Mouse (Mus musculus) liver, adult (tissue): ENCODE measurements around the gene Kremen1.

ENCODE experiments used
- GATA4 ChIP-seq: IDR thresholded peaks from 2 replicates; pipeline ENCODE4 v1.6.1; 2014; ENCODE audit warnings: mild to moderate bottlenecking, low read length; ENCODE audit not compliant: insufficient replicate concordance

Kremen1 gene

DNA sequence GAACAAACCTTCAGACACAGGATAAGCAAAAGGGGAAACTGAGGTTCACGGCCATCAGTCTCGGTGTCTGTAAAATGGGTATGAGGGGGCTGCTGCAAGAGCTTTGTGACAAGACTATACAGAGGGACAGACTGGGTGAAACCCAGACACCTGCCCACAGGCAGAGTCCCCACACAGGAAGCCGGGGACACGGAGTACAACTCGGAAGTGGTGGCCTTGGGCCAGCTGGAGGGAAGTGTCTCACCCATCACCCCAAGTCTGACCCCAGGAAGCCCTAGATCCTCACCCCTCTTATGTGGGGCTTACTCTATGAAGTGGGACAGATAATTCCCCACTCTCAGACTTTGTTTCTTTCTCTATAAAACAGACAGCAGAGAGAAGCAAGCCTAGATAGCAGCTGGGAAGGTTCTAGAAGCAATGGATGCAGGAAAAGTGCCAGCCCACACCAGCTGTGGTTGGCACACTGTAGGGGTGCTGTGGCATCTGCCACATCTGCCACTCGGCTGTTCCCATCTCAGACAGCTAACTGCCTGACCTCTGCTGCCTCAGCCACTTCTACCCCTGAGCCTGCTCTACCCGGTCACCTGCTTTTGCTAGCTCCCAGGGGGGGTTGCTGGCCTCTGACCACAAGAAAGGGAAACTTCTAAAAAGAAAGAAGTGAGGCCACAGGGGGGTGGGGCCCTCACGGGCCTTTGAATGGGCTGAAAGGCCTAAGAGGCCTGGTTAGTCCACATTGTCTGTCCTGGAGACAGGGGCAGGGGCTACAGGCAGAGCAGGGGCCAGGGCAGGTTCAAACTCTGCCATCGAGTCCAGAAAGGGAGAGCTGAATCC, 110.7 kb downstream of the Kremen1 start:
- no peak for TF ChIP-seq GATA4

DNA sequence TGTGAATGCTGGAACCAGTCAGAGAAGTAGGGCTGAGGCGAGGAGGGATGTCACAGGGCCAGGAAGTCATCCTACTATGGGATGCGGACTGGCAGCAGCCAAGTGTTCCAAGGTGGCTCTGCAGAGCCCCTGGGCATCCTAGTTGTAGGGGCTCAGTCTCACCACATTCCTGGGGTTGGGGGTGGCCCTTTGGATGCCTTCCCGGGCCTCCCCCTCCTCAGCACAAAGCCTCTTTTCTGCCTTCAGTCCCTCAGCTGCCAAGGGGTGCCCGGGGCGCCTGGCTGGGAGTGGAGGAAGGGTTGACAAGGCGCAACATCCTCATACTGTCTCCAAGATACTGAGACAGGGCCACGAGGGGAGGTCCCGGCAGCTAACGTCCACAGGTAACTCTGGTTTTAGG, 111.4 kb downstream of the Kremen1 start:
- no peak for TF ChIP-seq GATA4

DNA sequence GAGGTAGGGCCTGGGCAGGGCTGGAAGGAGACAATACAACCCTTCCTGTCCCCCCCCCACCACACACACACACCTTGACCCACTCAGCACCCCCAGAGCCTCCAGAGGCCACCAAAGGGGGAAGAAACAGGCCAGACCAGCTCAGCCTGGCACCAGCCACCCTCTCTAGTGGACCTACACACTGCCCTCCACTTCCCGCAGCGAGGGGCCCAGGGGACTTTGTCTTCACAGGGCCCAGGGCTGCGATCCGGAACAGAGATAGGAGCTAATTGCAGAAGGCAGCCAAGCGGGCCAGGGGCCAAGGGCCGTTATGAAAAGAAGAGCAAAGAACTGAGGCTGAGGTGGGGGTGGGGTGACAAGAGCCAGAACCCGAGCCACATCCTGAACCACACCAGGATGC, 112.1 kb downstream of the Kremen1 start:
- TF ChIP-seq GATA4 = no peak

DNA sequence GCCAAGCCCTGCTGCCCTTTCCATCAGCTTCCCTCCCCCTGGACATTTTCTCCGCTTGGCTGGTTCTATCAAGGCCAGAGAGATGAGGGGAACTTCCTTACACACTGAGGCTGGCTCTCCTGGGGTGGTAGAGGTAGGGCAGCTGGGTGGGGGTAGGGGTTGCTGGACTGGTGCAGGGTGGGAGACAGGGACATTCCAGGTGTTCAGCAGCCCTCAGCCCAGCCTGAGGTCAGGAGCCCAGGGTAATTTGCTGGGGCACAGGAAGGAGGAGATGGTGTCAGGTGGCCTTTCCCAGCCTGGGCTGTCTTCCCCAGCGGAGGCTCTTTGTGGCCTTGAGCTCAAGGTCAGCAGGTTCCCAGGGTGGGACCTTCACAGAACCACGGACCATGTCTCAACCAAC, 115.8 kb downstream of the Kremen1 start:
- TF ChIP-seq GATA4 = no peak

DNA sequence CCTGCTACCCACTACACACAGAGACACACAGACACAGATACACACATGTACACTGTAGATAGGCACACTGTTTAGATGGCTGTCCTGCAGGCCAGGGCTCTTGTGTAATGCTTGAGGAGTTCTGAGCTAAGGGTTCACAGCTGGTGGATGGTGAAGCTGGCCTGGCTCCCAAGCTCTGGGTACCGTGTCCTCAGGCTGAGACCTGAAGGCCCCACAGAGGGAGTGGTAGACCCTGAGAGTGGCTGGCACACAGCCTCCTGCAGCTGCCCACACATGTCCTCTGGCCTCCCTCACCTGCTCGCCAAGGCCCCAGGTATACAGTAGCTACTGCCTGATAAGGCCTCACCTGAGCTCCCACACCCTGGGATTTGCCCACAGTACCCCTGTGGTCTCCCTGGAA, 119.4 kb downstream of the Kremen1 start:
- TF ChIP-seq GATA4 = no peak
